Mouse (Mus musculus) G1E (cell line): ENCODE data around the gene Fxyd7.

Source experiments
- CTCF ChIP-seq: IDR thresholded peaks from 2 replicates; pipeline ENCODE4 v1.5.1; 2012; ENCODE audit warnings: low read depth, low read length, inconsistent platforms, mixed read lengths
- POLR2AphosphoS5 ChIP-seq: IDR thresholded peaks from 2 replicates; pipeline ENCODE4 v1.6.1; 2012; ENCODE audit warnings: low read depth, low read length, inconsistent platforms; ENCODE audit not compliant: insufficient replicate concordance
- TAL1 ChIP-seq: conservative IDR thresholded peaks from 2 replicates; pipeline ENCODE4 v1.6.1; 2012; ENCODE audit warnings: low read depth, low read length, inconsistent platforms, mixed read lengths

- TF ChIP-seq CTCF = no peak
- TF ChIP-seq POLR2AphosphoS5 = no peak
- no peak for TF ChIP-seq TAL1
Measured at GRCm38 (mm10) chr7:31050921-31051320, 346 bp downstream of the Fxyd7 start.
